Mouse (Mus musculus): ENCODE measurements around the gene Pax7.

Pax7 gene

GRCm38 (mm10) chr4:139833036-139833634 is at the start of gene Pax7:
Pax7 (minus strand) TSS chr4:139833528.
- no peak for DNase-seq (ENCODE audit: low read depth, low spot score)

- DNase-seq (ENCODE audit: low read depth, low spot score), result no peak
Measured at GRCm38 (mm10) chr4:139881796-139882195, 48.5 kb upstream of the Pax7 start.

- no peak for DNase-seq (ENCODE audit: low read depth, low spot score)
Measured at GRCm38 (mm10) chr4:139879324-139879723, 46.0 kb upstream of the Pax7 start.

- no peak for DNase-seq (ENCODE audit: low read depth, low spot score)
Measured at GRCm38 (mm10) chr4:139878443-139878842, 45.1 kb upstream of the Pax7 start.

- no peak for DNase-seq (ENCODE audit: low read depth, low spot score)
Measured at GRCm38 (mm10) chr4:139877269-139877668, 43.9 kb upstream of the Pax7 start.

GRCm38 (mm10) chr4:139872595-139872994 is 39.3 kb upstream of the Pax7 start:
- no peak for DNase-seq (ENCODE audit: low read depth, low spot score)

- DNase-seq (ENCODE audit: low read depth, low spot score), result no peak
Measured at GRCm38 (mm10) chr4:139871699-139872098, 38.4 kb upstream of the Pax7 start.

GRCm38 (mm10) chr4:139863218-139863617 is 29.9 kb upstream of the Pax7 start:
- DNase-seq (ENCODE audit: low read depth, low spot score), result no peak

- DNase-seq (ENCODE audit: low read depth, low spot score), result no peak
Measured at GRCm38 (mm10) chr4:139858635-139859176, 25.4 kb upstream of the Pax7 start.

GRCm38 (mm10) chr4:139852219-139853035 is 19.1 kb upstream of the Pax7 start:
- DNase-seq (ENCODE audit: low read depth, low spot score), result no peak

GRCm38 (mm10) chr4:139851387-139851786 is 18.1 kb upstream of the Pax7 start:
- peak; percentile 17 for DNase-seq (ENCODE audit: low read depth, low spot score)

GRCm38 (mm10) chr4:139850547-139851170 is 17.3 kb upstream of the Pax7 start:
- DNase-seq (ENCODE audit: low read depth, low spot score), result no peak

- DNase-seq (ENCODE audit: low read depth, low spot score), result no peak
Measured at GRCm38 (mm10) chr4:139843456-139843855, 10.1 kb upstream of the Pax7 start.

GRCm38 (mm10) chr4:139842919-139843318 is 9.6 kb upstream of the Pax7 start:
- no peak for DNase-seq (ENCODE audit: low read depth, low spot score)

- no peak for DNase-seq (ENCODE audit: low read depth, low spot score)
Measured at GRCm38 (mm10) chr4:139840939-139841500, 7.7 kb upstream of the Pax7 start.

GRCm38 (mm10) chr4:139840442-139840841 is 7.1 kb upstream of the Pax7 start:
- no peak for DNase-seq (ENCODE audit: low read depth, low spot score)

- DNase-seq (ENCODE audit: low read depth, low spot score), result no peak
Measured at GRCm38 (mm10) chr4:139836681-139837080, 3.4 kb upstream of the Pax7 start.

GRCm38 (mm10) chr4:139836196-139836595 is 2.9 kb upstream of the Pax7 start:
- no peak for DNase-seq (ENCODE audit: low read depth, low spot score)

- no peak for DNase-seq (ENCODE audit: low read depth, low spot score)
Measured at GRCm38 (mm10) chr4:139833817-139834401, 581 bp upstream of the Pax7 start.

- no peak for DNase-seq (ENCODE audit: low read depth, low spot score)
Measured at GRCm38 (mm10) chr4:139832281-139833035, 870 bp downstream of the Pax7 start.
